In genomic region chr8:77330304-77330703, GRCm38 (mm10) we compare ENCODE assay signal across 16 mouse cellular contexts.
DNase-seq lines count a peak whose midpoint lies in the region; ATAC-seq lines count a peak whose summit lies in the region.
"Had no signal": no experiment of that assay in that cellular context is flagged by ENCODE, and none has a peak within 500 bp of the region (broad histone marks: within the 10 kb centered on the region; RNA-seq: fewer than 3 reads in every experiment).

No protein-coding gene starts in this region.

- DNase-seq in embryonic facial prominence, embryonic 11.5 days (ENCODE audit: low spot score), result peak; percentile 17
- no peak for DNase-seq in embryonic facial prominence, embryonic 10.5 days (ENCODE audit: low spot score)
- DNase-seq in kidney, adult 9 months, result no peak
- DNase-seq in midbrain, embryonic 14.5 days, result peak; percentile 29
- no peak for DNase-seq in midbrain, embryonic 10.5 days (ENCODE audit: low spot score)
- DNase-seq in yolk sac, embryonic 10.5 days (ENCODE audit: low spot score), result peak; percentile 32
- DNase-seq: cerebellum, adult 9-11 months; gastrocnemius, postnatal 14 days; kidney, postnatal 14 days; thymus, adult 18-20 months had no signal

- no peak overlapping the region for H3K4me2 ChIP-seq in embryonic facial prominence, embryonic 11.5 days (ENCODE audit: low read depth, low read length)
- no peak overlapping the region for H3K4me2 ChIP-seq in kidney, embryonic 14.5 days (replicated peaks; ENCODE audit: low read depth, low read length)
- H3K4me2 ChIP-seq in midbrain, embryonic 14.5 days (ENCODE audit: low read length), result no peak overlapping the region
- H3K4me2 ChIP-seq: heart, embryonic 12.5 days; liver, embryonic 15.5 days had no signal

- 0 out of 2 replicates have a peak, but pooled peaks have one; percentile 41 for ATAC-seq in embryonic facial prominence, embryonic 11.5 days (replicated peaks; ENCODE audit: insufficient number of reproducible peaks, low FRiP score, low TSS enrichment, low read depth)
- ATAC-seq in kidney, embryonic 14.5 days (ENCODE audit: low FRiP score, low TSS enrichment), result 0 out of 2 replicates have a peak, but pooled peaks have one; percentile 24
- 0 out of 2 replicates have a peak, but pooled peaks have one; percentile 9 for ATAC-seq in midbrain, embryonic 14.5 days (ENCODE audit: low FRiP score, low TSS enrichment)
- ATAC-seq in erythroid progenitor cell, adult 5-6 weeks (replicated peaks; ENCODE audit: low FRiP score, poor library complexity, severe bottlenecking), result no peak
- ATAC-seq: lung, postnatal 0 days had no signal

- H3K27me3 ChIP-seq in embryonic facial prominence, embryonic 11.5 days (ENCODE audit: control insufficient read depth, insufficient read depth, low read length), result no peaks in the 10 kb centered on the region
- H3K27me3 ChIP-seq in embryonic facial prominence, embryonic 10.5 days (replicated peaks; ENCODE audit: low read depth, poor library complexity, severe bottlenecking), result no peaks in the 10 kb centered on the region
- no peaks in the 10 kb centered on the region for H3K27me3 ChIP-seq in kidney, embryonic 14.5 days (ENCODE audit: control insufficient read depth, insufficient read depth, low read length)
- H3K27me3 ChIP-seq in midbrain, embryonic 14.5 days (ENCODE audit: control insufficient read depth, insufficient read depth, low read length), result no peaks in the 10 kb centered on the region
- H3K27me3 ChIP-seq in midbrain, embryonic 10.5 days (ENCODE audit: low read depth, poor library complexity, severe bottlenecking), result no peaks in the 10 kb centered on the region
- H3K27me3 ChIP-seq: heart, embryonic 12.5 days; liver, embryonic 15.5 days had no signal

- H3K27ac ChIP-seq in embryonic facial prominence, embryonic 11.5 days (replicated peaks; ENCODE audit: low read depth, low read length), result no peak overlapping the region
- H3K27ac ChIP-seq in embryonic facial prominence, embryonic 10.5 days (replicated peaks), result no peak overlapping the region; the same call in 1 of the 2 replicates
- H3K27ac ChIP-seq in kidney, embryonic 14.5 days (ENCODE audit: low read depth, low read length), result no peak overlapping the region
- no peak overlapping the region for H3K27ac ChIP-seq in midbrain, embryonic 14.5 days (replicated peaks; ENCODE audit: low read depth, low read length)
- no peak overlapping the region for H3K27ac ChIP-seq in midbrain, embryonic 10.5 days (replicated peaks)
- H3K27ac ChIP-seq: liver, embryonic 15.5 days had no signal

- 68% methylated on average over 9 of the region's 9 CpGs for WGBS in embryonic facial prominence, embryonic 11.5 days
- 71% methylated on average over 9 of the region's 9 CpGs for WGBS in embryonic facial prominence, embryonic 10.5 days
- WGBS in kidney, embryonic 14.5 days, result 52% methylated on average over 9 of the region's 9 CpGs
- 54% methylated on average over 9 of the region's 9 CpGs for WGBS in midbrain, embryonic 14.5 days
- 69% methylated on average over 9 of the region's 9 CpGs for WGBS in midbrain, embryonic 10.5 days

- H3K4me3 ChIP-seq in embryonic facial prominence, embryonic 11.5 days (ENCODE audit: low read depth, low read length), result no peak overlapping the region
- H3K4me3 ChIP-seq in embryonic facial prominence, embryonic 10.5 days, result no peak overlapping the region
- no peak overlapping the region for H3K4me3 ChIP-seq in kidney, embryonic 14.5 days (ENCODE audit: low read length)
- H3K4me3 ChIP-seq in midbrain, embryonic 14.5 days (replicated peaks; ENCODE audit: low read depth, low read length), result no peak overlapping the region
- H3K4me3 ChIP-seq in midbrain, embryonic 10.5 days, result no peak overlapping the region
- H3K4me3 ChIP-seq: heart, embryonic 12.5 days; liver, embryonic 15.5 days had no signal

- no peaks in the 10 kb centered on the region for H3K36me3 ChIP-seq in embryonic facial prominence, embryonic 11.5 days (replicated peaks; ENCODE audit: control insufficient read depth, insufficient read depth, low read depth, low read length)
- H3K36me3 ChIP-seq in embryonic facial prominence, embryonic 10.5 days (replicated peaks), result 0 out of 2 replicates have a peak, but pooled peaks cover 5% of the 10 kb centered on the region
- H3K36me3 ChIP-seq in kidney, embryonic 14.5 days (ENCODE audit: control insufficient read depth, insufficient read depth, low read length), result no peaks in the 10 kb centered on the region
- H3K36me3 ChIP-seq in midbrain, embryonic 14.5 days (ENCODE audit: control insufficient read depth, insufficient read depth, low read length), result no peaks in the 10 kb centered on the region
- no peaks in the 10 kb centered on the region for H3K36me3 ChIP-seq in midbrain, embryonic 10.5 days
- H3K36me3 ChIP-seq: liver, embryonic 15.5 days had no signal

- no peaks in the 10 kb centered on the region for H3K4me1 ChIP-seq in embryonic facial prominence, embryonic 11.5 days (ENCODE audit: control insufficient read depth, insufficient read depth, low read length)
- peaks cover 16% of the 10 kb centered on the region for H3K4me1 ChIP-seq in embryonic facial prominence, embryonic 10.5 days
- peaks cover 29% of the 10 kb centered on the region; the same call in 1 of the 2 replicates for H3K4me1 ChIP-seq in kidney, embryonic 14.5 days (ENCODE audit: control insufficient read depth, insufficient read depth, low read length)
- H3K4me1 ChIP-seq in midbrain, embryonic 14.5 days (ENCODE audit: control insufficient read depth, insufficient read depth, low read length), result peaks cover 4% of the 10 kb centered on the region; the same call in 1 of the 2 replicates
- H3K4me1 ChIP-seq in midbrain, embryonic 10.5 days, result peaks cover 16% of the 10 kb centered on the region
- H3K4me1 ChIP-seq: liver, embryonic 15.5 days had no signal

- no peaks in the 10 kb centered on the region for H3K9me3 ChIP-seq in embryonic facial prominence, embryonic 11.5 days (replicated peaks; ENCODE audit: control insufficient read depth, low read length)
- H3K9me3 ChIP-seq in embryonic facial prominence, embryonic 10.5 days, result no peaks in the 10 kb centered on the region
- no peaks in the 10 kb centered on the region for H3K9me3 ChIP-seq in kidney, embryonic 14.5 days (ENCODE audit: control insufficient read depth, low read length)
- H3K9me3 ChIP-seq in midbrain, embryonic 14.5 days (ENCODE audit: control insufficient read depth, low read length), result no peaks in the 10 kb centered on the region
- no peaks in the 10 kb centered on the region for H3K9me3 ChIP-seq in midbrain, embryonic 10.5 days (replicated peaks)
- H3K9me3 ChIP-seq: G1E; heart, embryonic 12.5 days; liver, embryonic 15.5 days had no signal

- no peak overlapping the region for H3K9ac ChIP-seq in embryonic facial prominence, embryonic 11.5 days (replicated peaks; ENCODE audit: low read length)
- no peak overlapping the region for H3K9ac ChIP-seq in kidney, embryonic 14.5 days (ENCODE audit: low read depth, low read length)
- no peak overlapping the region for H3K9ac ChIP-seq in midbrain, embryonic 14.5 days (replicated peaks; ENCODE audit: low read length)
- H3K9ac ChIP-seq: heart, embryonic 12.5 days; liver, embryonic 15.5 days had no signal

Comparison
In these comparisons a context has a peak if more than half of its experiments do, and no peak if none do; other contexts are left out.
1. DNase-seq: peak in embryonic facial prominence, embryonic 11.5 days (single experiment), midbrain, embryonic 14.5 days (single experiment) and yolk sac, embryonic 10.5 days (single experiment); none in embryonic facial prominence, embryonic 10.5 days (single experiment), kidney, adult 9 months (single experiment) and midbrain, embryonic 10.5 days (single experiment).